Mouse (Mus musculus) midbrain, embryonic 12.5 days (tissue): ENCODE results near the gene Phf11c. TPM values are rescaled to one million over a fixed set of nuclear protein-coding genes. Genes with fewer than 3 reads are reported as not detected.
"Not testable (repeated sequence)": the region's sequence is repeated elsewhere in the genome, so short reads cannot be mapped to it uniquely, and the experiment has no call there.

ENCODE experiments used
- ATAC-seq: fragments of 200-750 bp; cut with Nextera tagmentation; 2 replicates; pipeline ENCODE4 v1.8.0; 2017; ENCODE audit warnings: low read depth, moderate TSS enrichment, moderate library complexity; ENCODE audit not compliant: low FRiP score
- H3K27ac ChIP-seq: fragments of 300-500 bp; sonication (generic); replicated peaks from 2 replicates; pipeline ENCODE4 v1.5.1; 2016; ENCODE audit warnings: mild to moderate bottlenecking
- H3K27me3 ChIP-seq: fragments of 300-500 bp; sonication (generic); 2 replicates; pipeline ENCODE4 v1.6.1; 2016; ENCODE audit warnings: mild to moderate bottlenecking
- H3K36me3 ChIP-seq: fragments of 300-500 bp; sonication (generic); 2 replicates; pipeline ENCODE4 v1.6.1; 2016
- H3K4me1 ChIP-seq: fragments of 300-500 bp; sonication (generic); 2 replicates; pipeline ENCODE4 v1.6.1; 2016
- H3K4me2 ChIP-seq: fragments of 300-500 bp; sonication (generic); replicated peaks from 2 replicates; pipeline ENCODE4 v1.6.1; 2016; ENCODE audit warnings: mild to moderate bottlenecking, moderate library complexity
- H3K4me3 ChIP-seq: fragments of 300-500 bp; sonication (generic); 2 replicates; pipeline ENCODE4 v1.5.1; 2016; ENCODE audit warnings: mild to moderate bottlenecking
- H3K9ac ChIP-seq: fragments of 300-500 bp; sonication (generic); replicated peaks from 2 replicates; pipeline ENCODE4 v1.6.1; 2016; ENCODE audit warnings: mild to moderate bottlenecking, moderate library complexity
- H3K9me3 ChIP-seq: fragments of 300-500 bp; sonication (generic); 2 replicates; pipeline ENCODE4 v1.6.1; 2016; ENCODE audit warnings: mild to moderate bottlenecking
- WGBS: fragments of 180-500 bp; shearing (Covaris S2); methylation state at CpG from one replicate; pipeline ENCODE4 v1.1.7; 2016; 5-methylcytosine and 5-hydroxymethylcytosine counted together
- polyA plus RNA-seq: library from polyadenylated mRNA; unstranded; fragments of >200 nt; fragmentation: Nextera tagmentation; extraction: Ambion mirVana; gene quantifications from 2 replicates; pipeline ENCODE4 v1.2.1, GENCODE M21; 2016

The Phf11c gene
- polyA plus RNA-seq, 1 experiment from 2014 or later, result 0.46 TPM

DNA sequence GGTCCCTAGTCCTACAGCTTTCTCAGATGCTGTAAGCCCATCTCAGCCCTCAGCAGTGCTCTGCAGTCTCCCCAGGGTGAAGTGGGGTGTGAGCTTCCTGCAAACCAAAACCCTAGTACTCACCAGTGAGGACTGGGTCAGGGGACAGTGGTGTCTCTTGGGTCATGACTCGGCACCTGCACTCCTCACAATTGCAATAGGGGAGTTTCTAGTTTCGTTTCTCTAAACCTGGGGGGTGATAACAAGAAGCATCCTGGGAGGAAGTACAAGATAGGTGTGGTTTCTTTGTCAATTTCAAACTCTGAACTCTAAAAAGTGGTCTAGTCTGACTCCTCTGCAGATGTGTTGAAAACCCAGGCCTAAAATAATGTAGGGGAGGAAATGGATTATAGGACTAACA is 1.8 kb upstream of the Phf11c start:
- Histone ChIP-seq H3K36me3 (peaks cover 3% of the 10 kb centered on the region; the same call in 1 of the 2 replicates), H3K4me3 (no peak overlapping the region), H3K9me3 (no peaks in the 10 kb centered on the region), H3K4me1 (no peaks in the 10 kb centered on the region), H3K27ac (no peak overlapping the region), H3K9ac (no peak overlapping the region), H3K4me2 (no peak overlapping the region), H3K27me3 (no peaks in the 10 kb centered on the region)
- WGBS, result 73% methylated on average over 2 of the region's 2 CpGs
- no peak for ATAC-seq

DNA sequence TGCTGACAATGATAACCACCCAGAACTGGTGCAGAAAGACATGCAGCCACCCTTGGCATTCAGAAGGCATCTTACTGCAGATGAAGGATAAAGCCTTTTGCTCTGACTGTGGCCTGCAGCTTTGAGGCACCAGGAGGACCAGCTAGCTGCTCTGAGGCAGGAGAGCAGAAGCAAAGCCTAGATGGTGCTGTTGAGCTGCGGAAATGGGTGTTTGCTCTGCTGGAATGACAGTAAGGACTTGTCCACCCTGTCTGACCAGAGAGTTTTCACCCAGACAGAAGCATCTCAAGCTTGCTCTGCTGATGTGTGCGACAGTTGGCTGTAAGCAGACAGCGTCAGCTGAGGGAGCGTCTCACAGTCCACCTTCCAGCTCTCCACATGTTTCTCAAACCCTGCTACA is 5.0 kb downstream of the Phf11c start:
- H3K4me1 ChIP-seq, H3K27ac ChIP-seq, ATAC-seq, H3K4me2 ChIP-seq, H3K4me3 ChIP-seq, H3K9me3 ChIP-seq, H3K27me3 ChIP-seq, H3K36me3 ChIP-seq, H3K9ac ChIP-seq: not testable (repeated sequence)
- 69% methylated on average over 4 of the region's 4 CpGs for WGBS

DNA sequence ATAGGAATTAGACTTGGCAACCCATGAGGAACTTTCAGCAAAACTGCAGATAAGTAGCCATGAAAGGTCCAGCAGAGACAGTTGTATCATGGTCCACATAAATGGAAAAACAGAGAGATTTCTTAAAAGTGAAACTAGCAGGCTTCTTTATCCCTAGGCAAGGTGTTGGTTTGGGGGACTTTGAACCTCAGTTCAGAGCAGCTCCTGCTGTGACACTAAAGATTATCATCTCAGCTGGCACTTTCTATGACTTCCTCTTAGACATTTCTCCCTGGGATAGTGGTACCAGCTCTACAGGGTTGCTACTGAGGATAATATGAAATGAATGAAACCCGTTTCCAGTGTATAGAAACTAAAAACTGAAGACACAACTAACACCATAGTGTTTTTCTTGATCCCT is 5.6 kb downstream of the Phf11c start:
- Histone ChIP-seq H3K4me3 (no peak overlapping the region), H3K27ac (no peak overlapping the region), H3K9ac (no peak overlapping the region), H3K27me3 (no peaks in the 10 kb centered on the region), H3K4me2 (no peak overlapping the region), H3K9me3 (no peaks in the 10 kb centered on the region), H3K4me1 (no peaks in the 10 kb centered on the region), H3K36me3 (no peaks in the 10 kb centered on the region)
- 72% methylated on average over 1 of the region's 1 CpGs for WGBS
- no peak for ATAC-seq

DNA sequence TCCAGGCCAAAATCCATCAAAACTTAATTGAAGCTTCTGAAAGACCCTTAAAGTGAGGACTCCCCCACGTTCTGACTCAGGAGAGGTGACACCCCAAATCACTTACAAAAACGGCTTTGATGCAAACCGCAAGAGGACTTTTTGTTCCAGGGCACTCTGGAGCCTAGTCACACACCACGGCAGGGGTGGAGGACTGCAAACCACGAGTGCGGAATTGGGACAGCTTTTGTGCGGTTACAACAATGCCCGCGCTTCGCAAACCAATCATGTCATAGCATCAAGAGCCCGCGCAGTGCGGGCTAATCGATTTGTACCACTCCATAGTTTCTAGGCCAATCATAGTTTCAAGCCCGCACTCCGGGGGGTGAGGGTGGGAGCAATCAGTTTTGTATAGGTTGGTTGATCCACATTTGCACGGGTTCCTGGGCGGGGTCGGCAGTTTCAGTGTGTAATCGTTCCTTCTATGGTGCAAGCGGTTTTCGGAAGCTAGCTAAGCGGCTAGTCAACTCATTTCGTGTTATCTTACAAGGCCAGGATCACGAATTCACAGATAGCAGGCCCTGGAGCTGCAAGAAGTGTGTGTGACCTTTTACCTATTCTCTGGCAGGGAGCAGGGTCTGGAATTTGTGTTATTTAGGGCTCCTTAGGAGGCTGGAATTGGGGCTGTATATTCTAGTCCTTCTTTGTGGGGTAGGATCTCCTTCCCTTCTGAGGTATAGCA is 24.7 kb downstream of the Phf11c start:
- H3K27me3 ChIP-seq, result no peaks in the 10 kb centered on the region

DNA sequence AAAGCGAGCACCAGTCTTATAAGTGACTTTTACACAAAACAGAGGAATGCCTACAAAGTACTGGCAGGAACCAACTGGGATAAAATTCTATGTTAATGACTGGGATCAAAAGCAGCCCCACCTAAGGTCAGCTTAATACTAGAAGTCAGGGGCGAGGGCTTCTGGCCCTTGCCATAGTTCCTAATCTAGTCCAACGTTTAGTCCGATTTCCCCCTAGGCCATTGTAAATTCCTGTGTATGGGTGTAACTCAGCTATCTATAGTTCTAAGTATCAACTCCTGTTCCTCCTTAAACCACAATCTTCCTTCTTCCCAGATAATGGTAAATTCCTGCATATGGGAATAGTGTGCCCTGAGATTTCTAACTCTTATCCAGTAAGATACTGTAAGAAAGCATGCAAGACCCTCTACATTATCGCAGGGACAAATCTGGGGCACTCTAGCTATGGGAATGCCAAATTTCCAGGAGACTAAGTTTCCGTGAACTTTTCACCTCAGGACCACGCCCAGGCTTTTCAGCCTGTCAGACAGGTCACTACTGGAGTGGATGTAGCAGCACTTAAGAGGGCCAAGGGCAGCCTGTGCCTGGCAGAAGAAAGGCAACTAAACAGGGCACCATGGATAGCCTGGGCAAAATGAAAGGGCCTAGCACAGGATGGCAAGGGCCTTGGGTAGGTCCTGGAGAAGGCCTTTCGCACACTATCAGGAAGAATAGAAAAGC is 28.6 kb downstream of the Phf11c start:
- Histone ChIP-seq H3K9me3 (0 out of 2 replicates have a peak, but pooled peaks cover 6% of the 10 kb centered on the region), H3K4me1 (no peaks in the 10 kb centered on the region), H3K36me3 (no peaks in the 10 kb centered on the region), H3K4me3 (no peak overlapping the region), H3K9ac (no peak overlapping the region), H3K4me2 (no peak overlapping the region), H3K27me3 (no peaks in the 10 kb centered on the region), H3K27ac (no peak overlapping the region)
- WGBS, result 90% methylated on average over 8 of the region's 8 CpGs
- ATAC-seq, result no peak

More for the DNA sequence above, 24.7 kb downstream of the Phf11c start:
- WGBS, result 93% methylated on average over 25 of the region's 25 CpGs
- Histone ChIP-seq H3K27ac (no peak overlapping the region), H3K4me3 (no peak overlapping the region), H3K4me2 (no peak overlapping the region), H3K36me3 (no peaks in the 10 kb centered on the region), H3K4me1 (no peaks in the 10 kb centered on the region), H3K9ac (no peak overlapping the region), H3K9me3 (0 out of 2 replicates have a peak, but pooled peaks cover 7% of the 10 kb centered on the region)
- ATAC-seq, result no peak

DNA sequence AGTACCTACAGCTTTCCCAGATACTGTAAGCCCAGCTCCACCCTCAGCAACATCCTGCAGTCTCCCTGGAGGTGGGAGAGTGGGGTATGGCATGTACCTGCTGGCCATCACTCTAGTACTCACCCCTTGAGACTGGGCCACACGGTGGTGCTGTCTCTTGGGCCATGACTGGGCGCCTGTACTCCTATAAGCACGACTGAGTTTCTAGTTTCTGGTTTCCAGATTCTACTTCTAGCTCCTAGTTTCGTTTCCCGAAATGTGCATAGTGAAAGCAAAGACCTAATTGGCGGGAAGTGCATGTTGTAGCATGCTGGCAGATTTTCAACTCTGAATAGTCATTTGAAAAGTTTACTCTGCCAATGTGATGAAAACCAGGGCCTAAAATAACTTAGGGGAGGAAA is 29.9 kb downstream of the Phf11c start, which contains the start of gene Phf11d:
TSS of gene Phf11d (minus strand) at position 227 of the 401 bp plus-strand sequence.
- Histone ChIP-seq H3K4me3 (no peak within 1 kb of the TSS), H3K4me2 (no peak within 1 kb of the TSS), H3K27ac (no peak within 1 kb of the TSS), H3K36me3 (no peaks in the 10 kb centered on the region), H3K27me3 (no peaks in the 10 kb centered on the region), H3K9ac (no peak within 1 kb of the TSS), H3K9me3 (no peaks in the 10 kb centered on the region), H3K4me1 (no peaks in the 10 kb centered on the region)
- no peak for ATAC-seq
- 85% methylated on average over 6 of the region's 6 CpGs for WGBS

DNA sequence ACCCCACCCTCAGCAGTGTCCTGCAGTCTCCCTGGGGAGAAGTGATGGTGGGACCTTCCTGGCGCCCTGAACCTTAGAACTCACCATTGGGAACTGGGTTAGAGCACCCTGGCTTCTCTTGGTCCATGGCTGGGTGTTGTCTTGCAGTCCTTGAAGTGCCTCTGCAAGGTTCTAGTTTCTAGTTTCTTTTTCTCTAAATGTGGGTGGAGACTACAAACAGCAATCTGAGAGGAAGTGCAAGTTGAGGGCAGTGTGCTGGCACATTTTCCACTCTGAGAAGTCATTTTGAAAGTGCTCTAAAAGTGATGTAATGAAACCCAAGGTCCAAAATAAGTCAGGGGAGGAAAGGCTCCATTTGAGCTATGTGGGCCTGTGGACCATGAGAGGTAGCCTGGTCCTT is 54.0 kb downstream of the Phf11c start, which contains the start of gene Phf11b:
TSS of gene Phf11b (minus strand) at position 163 of the 400 bp plus-strand sequence.
- H3K36me3 ChIP-seq, H3K4me3 ChIP-seq, H3K9ac ChIP-seq, H3K9me3 ChIP-seq, ATAC-seq, H3K4me2 ChIP-seq, H3K27me3 ChIP-seq, H3K4me1 ChIP-seq, H3K27ac ChIP-seq: not testable (repeated sequence)
- 68% methylated on average over 1 of the region's 1 CpGs for WGBS

DNA sequence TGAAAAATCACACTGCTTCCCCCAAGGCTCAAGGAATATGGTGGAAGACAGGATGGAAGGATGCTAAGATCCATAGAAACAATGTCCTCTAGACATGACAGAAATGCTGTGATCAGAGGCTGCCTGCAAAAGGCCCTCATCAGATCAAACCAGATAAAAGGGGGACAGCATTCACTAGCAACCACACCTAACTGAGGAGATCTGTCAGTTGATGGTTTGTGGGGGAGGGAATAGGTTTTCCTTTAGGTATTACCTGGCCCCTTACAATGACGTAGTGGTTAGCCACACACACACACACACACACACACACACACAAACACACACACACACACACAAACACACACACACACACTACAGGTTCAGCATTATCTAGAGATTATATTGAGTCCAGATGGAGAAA is 55.6 kb downstream of the Phf11c start:
- H3K27ac ChIP-seq, result no peak overlapping the region
- H3K4me1 ChIP-seq, result no peaks in the 10 kb centered on the region
- H3K4me2 ChIP-seq, result no peak overlapping the region
- 83% methylated on average over 1 of the region's 1 CpGs for WGBS
- no peaks in the 10 kb centered on the region for H3K36me3 ChIP-seq
- H3K9ac ChIP-seq, result no peak overlapping the region
- no peaks in the 10 kb centered on the region for H3K27me3 ChIP-seq
- H3K9me3 ChIP-seq, result no peaks in the 10 kb centered on the region
- H3K4me3 ChIP-seq, result no peak overlapping the region
- ATAC-seq, result no peak

DNA sequence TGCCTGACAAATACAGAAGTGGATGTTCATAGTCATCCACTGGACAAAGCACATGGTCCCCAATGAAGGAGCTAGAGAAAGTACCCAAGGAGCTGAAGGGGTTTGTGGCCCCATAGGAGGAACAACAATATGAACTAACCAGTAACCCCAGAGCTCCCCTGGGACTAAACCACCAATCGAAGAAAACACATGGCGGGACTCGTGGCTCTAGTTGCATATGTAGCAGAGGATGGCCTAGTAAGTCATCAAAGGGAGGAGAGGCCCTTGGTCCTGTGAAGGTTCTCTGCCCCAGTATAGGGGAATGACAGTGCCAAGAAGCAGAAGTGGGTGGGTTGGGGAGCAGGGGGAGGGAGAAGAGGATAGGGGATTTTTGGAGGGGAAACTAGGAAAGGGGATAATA is 59.1 kb downstream of the Phf11c start:
- not testable (repeated sequence) for H3K9ac ChIP-seq, H3K27me3 ChIP-seq, H3K9me3 ChIP-seq, H3K27ac ChIP-seq, ATAC-seq, H3K4me2 ChIP-seq, H3K4me3 ChIP-seq, H3K36me3 ChIP-seq, H3K4me1 ChIP-seq
- WGBS, result 86% methylated on average over 3 of the region's 3 CpGs

Other genes starting within 250 kb of the Phf11c start
- not detected in 2 replicates for gene Gm5142, start 216.6 kb downstream of the Phf11c start, polyA plus RNA-seq
- gene Rcbtb1, start 194.2 kb downstream of the Phf11c start, polyA plus RNA-seq, result 121 and 122 TPM in 2 replicates
- not detected in 2 replicates for gene Gm6904, start 135.2 kb downstream of the Phf11c start, polyA plus RNA-seq
- gene Phf11a, start 97.9 kb downstream of the Phf11c start, polyA plus RNA-seq, result not detected in 2 replicates
- gene Phf11b, start 54.0 kb downstream of the Phf11c start, polyA plus RNA-seq, result 0.22 and 0.39 TPM in 2 replicates
- gene Phf11d, start 29.9 kb downstream of the Phf11c start, polyA plus RNA-seq, result 0.19 and 0.29 TPM in 2 replicates
- 9.5 and 11.7 TPM in 2 replicates for gene Setdb2, start 45.5 kb upstream of the Phf11c start, polyA plus RNA-seq
- 33.2 and 34.0 TPM in 2 replicates for gene Cab39l, start 45.6 kb upstream of the Phf11c start, polyA plus RNA-seq
- gene Cdadc1, start 202.6 kb upstream of the Phf11c start, polyA plus RNA-seq, result 33.1 and 36.0 TPM in 2 replicates
- gene Shisa2, start 229.9 kb upstream of the Phf11c start, polyA plus RNA-seq, result 10.9 and 14.6 TPM in 2 replicates